Mouse (Mus musculus) bone marrow macrophage, adult 2 months (primary cell): ENCODE measurements around the gene Txndc2.

Source experiments
- CTCF ChIP-seq: IDR thresholded peaks from 2 replicates; pipeline ENCODE4 v1.5.1; 2012; ENCODE audit warnings: low read depth, mild to moderate bottlenecking, low read length, moderate library complexity
- POLR2A ChIP-seq: IDR thresholded peaks from 2 replicates; pipeline ENCODE4 v1.6.1; 2012; ENCODE audit warnings: mild to moderate bottlenecking, low read depth, low read length, borderline replicate concordance

DNA sequence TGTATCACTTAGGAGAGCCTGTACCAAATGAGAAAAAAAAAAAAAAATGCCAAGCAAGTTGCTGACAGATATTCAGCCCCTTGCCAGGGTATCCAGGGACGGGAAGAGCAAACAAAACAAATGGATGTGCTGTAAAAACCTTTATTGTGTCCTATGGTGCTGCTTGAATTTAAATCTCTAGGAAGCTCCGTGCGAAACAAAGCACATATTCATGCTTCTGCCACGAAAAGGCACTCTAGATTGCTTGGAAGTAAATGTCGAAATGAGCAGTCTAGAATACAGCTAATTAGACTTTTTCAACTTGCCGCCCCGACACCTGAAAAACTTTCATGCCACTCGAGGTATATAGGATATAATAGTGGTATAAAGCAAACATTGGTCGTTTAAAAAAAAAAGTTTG lies 27.5 kb downstream of the Txndc2 start:
- TF ChIP-seq CTCF (no peak), POLR2A (no peak)
